Mouse (Mus musculus) T-helper 2 cell (primary cell): ENCODE measurements around the gene Ceacam19.

Experiments
- in situ Hi-C: fragments of 300-600 bp; cut with MboI, MseI; formaldehyde crosslinking; loops from one replicate; pipeline ENCODE4 v1.15.1; 2025; ENCODE audit warnings: high pct_unique_total_duplicates

Ceacam19 gene

DNA sequence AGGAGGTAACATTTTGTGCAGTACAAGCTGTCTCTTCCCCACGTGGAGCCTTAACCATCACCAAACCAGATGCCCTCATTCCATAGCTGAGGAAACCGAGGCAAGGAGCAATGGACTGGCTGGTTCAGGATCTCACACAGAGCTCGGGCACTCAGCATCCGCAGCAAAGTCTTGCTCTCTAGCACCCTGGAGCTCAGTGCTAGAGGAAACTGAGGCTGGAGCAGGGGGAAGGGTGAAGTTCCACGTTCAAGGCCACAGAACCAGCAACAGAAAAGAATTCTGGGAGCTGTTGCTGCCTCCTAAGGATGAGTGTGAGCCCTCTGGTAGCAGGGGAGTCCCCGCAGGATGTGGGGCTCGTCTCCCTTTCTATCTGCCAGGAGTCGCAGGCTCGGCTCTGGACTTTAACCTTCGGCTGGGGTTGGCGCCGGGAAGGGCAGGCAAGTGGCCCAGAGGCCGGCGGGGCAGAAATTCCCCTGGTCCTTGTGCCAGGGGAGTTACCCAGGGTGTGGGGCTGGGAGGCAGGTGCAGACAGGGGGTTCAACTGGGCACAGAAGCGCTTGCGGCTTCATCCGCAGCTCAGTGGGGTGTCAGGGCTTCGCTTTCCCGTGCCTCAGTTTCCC is 44.8 kb downstream of the Ceacam19 start:
- in situ Hi-C loops = loop anchor here (5.0 kb wide), 1 partner anchor 41 kb away; no protein-coding TSS in a partner anchor

DNA sequence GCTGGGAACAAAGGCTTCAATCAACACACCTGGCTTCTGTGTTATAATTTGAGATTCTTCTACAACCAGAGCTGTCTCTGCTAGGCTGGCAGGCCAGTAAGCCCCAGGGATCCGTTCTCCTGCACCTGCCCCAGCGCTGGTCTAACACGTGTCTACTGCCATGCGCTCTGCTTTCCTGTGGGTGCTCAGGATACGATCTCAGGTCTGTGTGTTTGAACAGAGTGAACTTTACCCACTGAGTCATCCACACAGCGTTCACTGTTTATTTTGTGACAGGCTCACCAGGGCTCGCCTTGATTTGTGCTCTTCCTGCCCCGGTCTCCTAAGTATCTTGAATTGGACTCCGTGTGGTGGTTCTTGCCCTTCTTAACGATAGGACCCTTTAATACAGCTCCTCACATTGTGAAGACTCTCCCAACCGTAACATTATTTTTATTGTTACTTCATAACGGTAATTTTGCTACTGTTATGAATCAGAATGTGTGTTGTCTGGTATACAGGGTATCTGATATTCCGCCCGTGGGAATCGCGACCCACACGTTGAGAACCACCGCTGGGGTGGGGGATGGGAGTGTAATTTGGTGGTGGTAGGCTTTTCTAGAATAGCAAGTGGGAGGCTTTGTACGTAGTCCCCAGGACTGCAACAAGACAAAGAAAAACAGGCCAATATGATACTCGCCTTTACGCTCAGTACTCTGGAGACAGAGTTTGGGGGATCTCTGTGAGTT is 45.9 kb downstream of the Ceacam19 start:
- in situ Hi-C loops = loop anchor here (5.0 kb wide), 1 partner anchor 40 kb away; no protein-coding TSS in a partner anchor

DNA sequence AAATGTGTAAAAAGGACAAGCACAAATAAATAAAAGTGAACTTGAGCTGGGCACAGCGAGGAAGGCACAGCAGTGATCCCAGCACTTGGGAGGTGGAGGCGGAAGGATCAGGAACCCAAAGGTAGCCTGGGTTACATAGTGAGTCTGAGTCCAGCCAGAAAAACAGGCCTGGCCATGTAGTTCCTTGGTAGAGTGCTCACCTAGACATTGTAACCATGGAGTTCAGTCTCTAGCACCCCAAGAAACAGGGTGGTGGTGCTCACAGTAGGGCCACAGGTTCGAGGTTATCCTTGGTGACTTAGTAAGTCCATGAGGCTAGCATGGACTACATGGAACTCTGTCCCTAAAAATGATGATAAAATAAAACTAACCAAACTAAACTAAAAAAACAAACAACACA is 46.8 kb downstream of the Ceacam19 start:
- in situ Hi-C loops = loop anchor here (5.0 kb wide), 1 partner anchor 39 kb away; no protein-coding TSS in a partner anchor

DNA sequence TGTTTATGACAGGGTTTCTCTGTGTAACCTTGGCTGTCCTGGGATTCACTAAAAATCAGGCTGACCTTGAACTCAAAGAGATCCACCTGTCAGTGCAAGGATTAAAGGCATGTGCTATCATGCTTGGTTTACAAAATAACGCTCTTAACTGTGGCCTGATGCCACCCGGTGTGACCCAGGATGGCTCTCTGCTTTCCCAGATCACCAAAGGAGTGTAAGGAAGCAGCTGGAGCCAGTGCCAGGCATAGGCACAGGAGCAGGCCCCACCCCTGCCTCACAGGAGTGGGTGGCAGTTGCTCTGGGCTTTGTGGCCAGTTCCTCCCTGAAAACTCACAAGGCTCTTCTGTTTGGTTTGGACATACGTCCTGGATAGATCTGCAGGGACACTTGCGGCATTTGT is 47.4 kb downstream of the Ceacam19 start:
- in situ Hi-C loops = loop anchor here (5.0 kb wide), 1 partner anchor 38 kb away; no protein-coding TSS in a partner anchor

DNA sequence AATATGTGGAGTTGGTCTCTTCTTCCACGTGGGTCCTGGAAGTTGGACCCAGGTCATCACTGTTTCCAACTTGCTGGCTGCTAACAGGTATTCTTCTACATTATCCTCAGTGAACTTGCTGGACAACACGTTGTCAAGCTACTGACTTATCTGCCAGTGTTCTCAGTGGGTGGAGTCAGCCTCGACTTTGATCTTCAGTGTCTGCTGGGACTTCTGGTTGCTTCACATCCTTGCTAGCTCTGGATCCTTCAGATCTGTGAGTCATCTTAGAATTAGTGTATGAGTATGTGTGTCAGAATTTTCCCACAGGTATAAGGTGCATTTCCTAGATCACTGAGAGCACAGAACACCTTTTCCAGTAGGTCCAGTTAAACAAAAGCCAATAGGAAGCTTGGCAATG is 50.9 kb downstream of the Ceacam19 start:
- in situ Hi-C loops = no loop called here

DNA sequence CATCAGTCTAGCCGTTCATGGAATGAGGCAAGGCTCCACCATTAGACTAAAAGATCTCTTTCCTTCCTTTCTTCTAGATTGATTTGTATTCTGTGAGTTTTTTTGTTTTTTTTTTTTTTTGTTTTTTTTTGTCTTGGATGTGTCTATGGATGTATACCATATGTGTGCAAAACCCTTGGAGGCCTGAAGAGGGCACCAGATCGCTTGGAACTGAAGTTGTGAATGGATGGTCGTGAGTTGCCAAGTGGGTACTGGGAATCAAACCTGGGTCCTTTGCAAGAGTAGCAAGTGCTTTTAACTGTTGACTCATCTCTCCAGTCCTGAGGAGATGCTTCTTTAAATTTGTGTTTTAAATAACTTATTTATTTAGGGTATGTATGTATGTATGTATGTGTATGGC is 53.7 kb downstream of the Ceacam19 start:
- in situ Hi-C loops = no loop called here

DNA sequence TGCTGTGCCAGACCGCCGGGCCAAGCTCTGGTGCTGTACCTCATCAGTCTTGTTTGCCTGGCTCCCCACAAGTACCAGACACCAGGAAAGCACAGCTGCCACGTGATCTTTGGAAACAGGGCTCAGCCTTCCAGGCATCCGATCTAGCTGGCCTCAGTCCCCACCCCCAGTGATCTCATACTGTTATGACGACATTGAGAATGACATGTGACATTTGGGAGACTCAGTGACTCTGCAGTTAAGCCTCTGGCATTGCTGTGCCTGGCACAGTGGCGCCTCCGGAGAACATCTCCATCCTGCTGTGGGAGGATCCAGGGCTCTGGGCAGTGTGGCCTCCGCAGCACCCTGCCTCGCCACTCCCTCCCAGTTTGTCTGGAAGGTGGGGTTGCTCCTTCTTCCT is 55.9 kb downstream of the Ceacam19 start:
- in situ Hi-C loops = no loop called here

DNA sequence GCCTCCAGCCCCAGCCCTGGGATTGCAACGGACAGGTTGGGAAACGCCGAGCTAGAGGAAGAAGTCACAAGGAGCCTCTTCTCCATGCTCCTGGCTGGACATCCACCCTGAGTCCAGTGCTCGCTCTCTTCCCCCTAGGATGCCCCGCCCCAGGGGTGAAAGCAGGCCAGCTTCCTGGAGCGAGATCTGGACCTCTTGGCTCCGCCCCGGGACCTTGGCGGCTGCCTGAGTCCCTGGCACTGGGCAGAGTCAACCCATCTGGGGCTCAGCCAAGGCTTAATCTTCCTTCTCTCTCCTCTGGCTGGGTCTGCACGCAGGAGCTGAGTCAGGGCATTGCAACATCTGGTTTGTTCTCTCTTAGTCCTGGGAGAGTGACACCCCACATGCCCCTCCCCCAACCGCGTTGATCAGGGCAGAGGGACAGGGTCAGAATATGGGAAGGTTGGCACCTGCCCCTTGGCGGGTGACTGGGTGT is 57.0 kb downstream of the Ceacam19 start:
- in situ Hi-C loops = no loop called here

DNA sequence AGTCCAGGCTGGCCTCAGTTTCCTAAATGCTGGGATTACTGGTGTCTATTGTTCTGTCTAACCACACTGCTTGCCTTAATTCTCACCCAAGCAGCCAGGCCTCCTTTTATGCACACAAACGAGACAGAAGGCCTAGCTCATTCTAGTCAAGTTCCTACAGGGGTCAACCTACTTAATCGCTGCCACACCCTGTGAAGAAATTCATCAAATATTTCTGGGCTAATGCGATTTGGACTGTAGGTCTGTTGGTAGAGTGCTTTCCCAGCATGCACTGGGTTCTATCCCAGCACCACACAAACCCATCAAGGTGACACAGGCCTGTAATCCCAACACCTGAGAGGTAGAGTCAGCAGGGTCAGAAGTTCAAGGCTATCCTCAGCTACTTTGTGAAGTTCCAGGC is 58.1 kb downstream of the Ceacam19 start:
- in situ Hi-C loops = no loop called here

DNA sequence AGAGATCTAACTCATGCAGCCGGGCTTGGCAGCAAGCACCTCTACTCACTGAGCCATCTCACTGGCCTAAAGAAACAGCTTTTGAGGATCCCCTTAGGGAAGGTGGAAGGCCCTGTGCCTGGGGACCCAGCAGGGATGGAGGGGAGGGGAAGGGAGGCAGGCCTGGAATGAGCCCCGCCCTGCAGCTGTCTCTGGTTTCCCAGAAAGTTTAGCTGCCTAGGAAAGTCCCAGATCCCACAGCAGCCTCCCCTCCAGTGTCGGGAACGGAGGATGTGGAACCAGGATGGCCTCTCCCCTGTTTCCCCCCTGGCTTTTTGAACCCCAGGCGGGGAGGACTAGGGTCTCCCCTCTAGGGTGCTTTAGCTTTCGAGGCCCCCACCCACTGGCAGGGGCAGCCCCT is 61.0 kb downstream of the Ceacam19 start:
- in situ Hi-C loops = no loop called here
